ENCODE assay signal across 10 mouse cellular contexts in genomic region chr10:77543226-77543625, GRCm38 (mm10). TPM values are rescaled to one million over a fixed set of nuclear protein-coding genes. Genes with fewer than 3 reads are reported as not detected.
DNase-seq lines count a peak whose midpoint lies in the region; ATAC-seq and TF ChIP-seq lines count a peak whose summit lies in the region.
"Had no signal": no experiment of that assay in that cellular context is flagged by ENCODE, and none has a peak within 500 bp of the region (broad histone marks: within the 10 kb centered on the region; RNA-seq: fewer than 3 reads in every experiment).

No protein-coding gene starts in this region.

- 50% methylated on average over 7 of the region's 7 CpGs for WGBS in lung, adult 2 months
- WGBS in limb, embryonic 10.5 days: 46% methylated on average over 7 of the region's 7 CpGs
- WGBS in hindbrain, embryonic 16.5 days: 42% methylated on average over 7 of the region's 7 CpGs

- peak; percentile 31 to 57 for DNase-seq in adrenal gland, adult (ENCODE audit: inconsistent age in 2 of 2, low spot score in 1 of 2)
- no peak for DNase-seq in adrenal gland, postnatal 4 days (ENCODE audit: low spot score in 2 of 2)
- DNase-seq in lung, adult 2 months: no peak
- DNase-seq in lung, adult 18-20 months: no peak
- peak; percentile 51 for DNase-seq in limb, embryonic 10.5 days (ENCODE audit: low spot score)
- DNase-seq in ovary, adult 18-20 months (ENCODE audit: low spot score): no peak

- H3K27me3 ChIP-seq in limb, embryonic 10.5 days (ENCODE audit: low read depth, poor library complexity, severe bottlenecking): no peaks in the 10 kb centered on the region
- no peaks in the 10 kb centered on the region for H3K27me3 ChIP-seq in hindbrain, embryonic 16.5 days (replicated peaks; ENCODE audit: control insufficient read depth, insufficient read depth, low read length)
- H3K27me3 ChIP-seq: heart, embryonic 13.5 days; neural tube, embryonic 12.5 days had no signal

- no peak overlapping the region for H3K9ac ChIP-seq in hindbrain, embryonic 16.5 days (ENCODE audit: low read depth, low read length)
- H3K9ac ChIP-seq: heart, embryonic 13.5 days; neural tube, embryonic 12.5 days had no signal

- no peaks in the 10 kb centered on the region for H3K36me3 ChIP-seq in limb, embryonic 10.5 days
- no peaks in the 10 kb centered on the region for H3K36me3 ChIP-seq in hindbrain, embryonic 16.5 days (ENCODE audit: control insufficient read depth, insufficient read depth, low read length)
- H3K36me3 ChIP-seq: heart, embryonic 13.5 days; neural tube, embryonic 12.5 days had no signal

- no peaks in the 10 kb centered on the region for H3K4me1 ChIP-seq in lung, adult 2 months (ENCODE audit: control insufficient read depth, insufficient read depth, low read length)
- peaks cover 69% of the 10 kb centered on the region for H3K4me1 ChIP-seq in bone marrow macrophage, adult 2 months (ENCODE audit: control insufficient read depth, insufficient read depth, low read length)
- H3K4me1 ChIP-seq in limb, embryonic 10.5 days: no peaks in the 10 kb centered on the region
- no peaks in the 10 kb centered on the region for H3K4me1 ChIP-seq in hindbrain, embryonic 16.5 days (ENCODE audit: control insufficient read depth, insufficient read depth, low read depth, low read length)
- H3K4me1 ChIP-seq: neural tube, embryonic 12.5 days had no signal

- 0 out of 2 replicates have a peak overlapping the region, but pooled peaks have one; percentile 85 for H3K27ac ChIP-seq in bone marrow macrophage, adult 2 months (ENCODE audit: insufficient read depth, low read depth, low read length)
- no peak overlapping the region for H3K27ac ChIP-seq in limb, embryonic 10.5 days
- no peak overlapping the region for H3K27ac ChIP-seq in hindbrain, embryonic 16.5 days (ENCODE audit: low read depth, low read length)
- H3K27ac ChIP-seq: heart, embryonic 13.5 days; neural tube, embryonic 12.5 days had no signal

- ATAC-seq in hindbrain, embryonic 16.5 days: no peak

- H3K9me3 ChIP-seq in limb, embryonic 10.5 days (replicated peaks): no peaks in the 10 kb centered on the region
- H3K9me3 ChIP-seq in hindbrain, embryonic 16.5 days (ENCODE audit: control insufficient read depth, low read length): no peaks in the 10 kb centered on the region
- H3K9me3 ChIP-seq: heart, embryonic 13.5 days; neural tube, embryonic 12.5 days had no signal

- H3K4me3 ChIP-seq in lung, adult 2 months (replicated peaks; ENCODE audit: extremely low read depth, low read depth, low read length): no peak overlapping the region
- H3K4me3 ChIP-seq in bone marrow macrophage, adult 2 months (ENCODE audit: insufficient read depth, low read length): no peak overlapping the region
- H3K4me3 ChIP-seq in limb, embryonic 10.5 days: no peak overlapping the region
- no peak overlapping the region for H3K4me3 ChIP-seq in hindbrain, embryonic 16.5 days (ENCODE audit: low read length)
- H3K4me3 ChIP-seq: heart, embryonic 13.5 days; neural tube, embryonic 12.5 days had no signal

- TF ChIP-seq POLR2A in lung, adult 2 months (IDR thresholded peaks at IDR 0.05; ENCODE audit: borderline replicate concordance, extremely low read depth, low read depth, low read length): no peak
- no peak for TF ChIP-seq POLR2A in bone marrow macrophage, adult 2 months (IDR thresholded peaks at IDR 0.05; ENCODE audit: borderline replicate concordance, low read depth, low read length)

- no peak overlapping the region for H3K4me2 ChIP-seq in hindbrain, embryonic 16.5 days (ENCODE audit: low read length)
- H3K4me2 ChIP-seq: heart, embryonic 13.5 days; neural tube, embryonic 12.5 days had no signal

- peak; percentile 47 for TF ChIP-seq CTCF in lung, adult 2 months (IDR thresholded peaks at IDR 0.05; ENCODE audit: insufficient read depth, low read length)
- TF ChIP-seq CTCF in bone marrow macrophage, adult 2 months (IDR thresholded peaks at IDR 0.05; ENCODE audit: low read depth, low read length): peak; percentile 69; the same call in 1 of the 2 replicates

RNA-seq across cellular contexts. Expression of gene Itgb2, which starts 13.2 kb away (rescaled TPM):
- total RNA-seq in adrenal gland, postnatal 4 days (2021): 1 to 10 TPM; 5.3 to 8.5 TPM
- 69.9 and 91.7 TPM in 2 replicates for polyA plus RNA-seq in lung, adult 2 months (2012; rRNA removed)
- polyA plus RNA-seq in bone marrow macrophage, adult 2 months (2012; ENCODE audit: insufficient read depth, insufficient read length, missing spikeins): 386 and 401 TPM in 2 replicates
- polyA plus RNA-seq in limb, embryonic 10.5 days (2016; fragmentation: Nextera tagmentation; extraction: Ambion mirVana): 0.75 and 0.85 TPM in 2 replicates
- 0.92 and 1.1 TPM in 2 replicates for polyA plus RNA-seq in hindbrain, embryonic 16.5 days (2015; fragmentation: Nextera tagmentation; extraction: Ambion mirVana)

RNA-seq across cellular contexts. Expression of gene Fam207a, which starts 27.6 kb away (rescaled TPM):
- 10 to 100 TPM; 23.8 to 26.0 TPM for total RNA-seq in adrenal gland, postnatal 4 days (2021)
- polyA plus RNA-seq in lung, adult 2 months (2012; rRNA removed): 24.6 and 24.7 TPM in 2 replicates
- 18.8 and 22.8 TPM in 2 replicates for polyA plus RNA-seq in bone marrow macrophage, adult 2 months (2012; ENCODE audit: insufficient read depth, insufficient read length, missing spikeins)
- 51.0 and 51.8 TPM in 2 replicates for polyA plus RNA-seq in limb, embryonic 10.5 days (2016; fragmentation: Nextera tagmentation; extraction: Ambion mirVana)
- 43.5 and 43.8 TPM in 2 replicates for polyA plus RNA-seq in hindbrain, embryonic 16.5 days (2015; fragmentation: Nextera tagmentation; extraction: Ambion mirVana)

RNA-seq across cellular contexts. Expression of gene Pttg1ip, which starts 38.3 kb away (rescaled TPM):
- total RNA-seq in adrenal gland, postnatal 4 days (2021): 100 to 1,000 TPM; 176 to 186 TPM
- 199 and 223 TPM in 2 replicates for polyA plus RNA-seq in lung, adult 2 months (2012; rRNA removed)
- polyA plus RNA-seq in bone marrow macrophage, adult 2 months (2012; ENCODE audit: insufficient read depth, insufficient read length, missing spikeins): 98.5 and 102 TPM in 2 replicates
- polyA plus RNA-seq in limb, embryonic 10.5 days (2016; fragmentation: Nextera tagmentation; extraction: Ambion mirVana): 64.0 and 73.7 TPM in 2 replicates
- polyA plus RNA-seq in hindbrain, embryonic 16.5 days (2015; fragmentation: Nextera tagmentation; extraction: Ambion mirVana): 84.4 and 88.3 TPM in 2 replicates

Comparison
In these comparisons a context has a peak if more than half of its experiments do, and no peak if none do; other contexts are left out.
1. DNase-seq: peak in adrenal gland, adult (2 of 2) and limb, embryonic 10.5 days (single experiment); none in adrenal gland, postnatal 4 days (0 of 2), lung, adult 2 months (single experiment), lung, adult 18-20 months (0 of 2) and ovary, adult 18-20 months (single experiment).
2. RNA of gene Itgb2, which starts 13.2 kb away (polyA plus RNA-seq): 386 to 401 TPM in bone marrow macrophage, adult 2 months and 69.9 to 91.7 TPM in lung, adult 2 months; 0.92 to 1.1 TPM in hindbrain, embryonic 16.5 days and 0.75 to 0.85 TPM in limb, embryonic 10.5 days; every median in the first group is over 10 times any median in the second.